Mouse (Mus musculus) midbrain, embryonic 12.5 days (tissue): ENCODE measurements around the gene Exoc6. TPM values are rescaled to one million over a fixed set of nuclear protein-coding genes. Genes with fewer than 3 reads are reported as not detected.

Experiments
- ATAC-seq: fragments of 200-750 bp; cut with Nextera tagmentation; 2 replicates; pipeline ENCODE4 v1.8.0; 2017; ENCODE audit warnings: low read depth, moderate TSS enrichment, moderate library complexity; ENCODE audit not compliant: low FRiP score
- H3K27ac ChIP-seq: fragments of 300-500 bp; sonication (generic); replicated peaks from 2 replicates; pipeline ENCODE4 v1.5.1; 2016; ENCODE audit warnings: mild to moderate bottlenecking
- H3K27me3 ChIP-seq: fragments of 300-500 bp; sonication (generic); 2 replicates; pipeline ENCODE4 v1.6.1; 2016; ENCODE audit warnings: mild to moderate bottlenecking
- H3K36me3 ChIP-seq: fragments of 300-500 bp; sonication (generic); 2 replicates; pipeline ENCODE4 v1.6.1; 2016
- H3K4me1 ChIP-seq: fragments of 300-500 bp; sonication (generic); 2 replicates; pipeline ENCODE4 v1.6.1; 2016
- H3K4me2 ChIP-seq: fragments of 300-500 bp; sonication (generic); replicated peaks from 2 replicates; pipeline ENCODE4 v1.6.1; 2016; ENCODE audit warnings: mild to moderate bottlenecking, moderate library complexity
- H3K4me3 ChIP-seq: fragments of 300-500 bp; sonication (generic); 2 replicates; pipeline ENCODE4 v1.5.1; 2016; ENCODE audit warnings: mild to moderate bottlenecking
- H3K9ac ChIP-seq: fragments of 300-500 bp; sonication (generic); replicated peaks from 2 replicates; pipeline ENCODE4 v1.6.1; 2016; ENCODE audit warnings: mild to moderate bottlenecking, moderate library complexity
- H3K9me3 ChIP-seq: fragments of 300-500 bp; sonication (generic); 2 replicates; pipeline ENCODE4 v1.6.1; 2016; ENCODE audit warnings: mild to moderate bottlenecking
- WGBS: fragments of 180-500 bp; shearing (Covaris S2); methylation state at CpG from one replicate; pipeline ENCODE4 v1.1.7; 2016; 5-methylcytosine and 5-hydroxymethylcytosine counted together
- polyA plus RNA-seq: library from polyadenylated mRNA; unstranded; fragments of >200 nt; fragmentation: Nextera tagmentation; extraction: Ambion mirVana; gene quantifications from 2 replicates; pipeline ENCODE4 v1.2.1, GENCODE M21; 2016

The Exoc6 gene
- polyA plus RNA-seq, 1 experiment from 2014 or later = 8.7 TPM

DNA sequence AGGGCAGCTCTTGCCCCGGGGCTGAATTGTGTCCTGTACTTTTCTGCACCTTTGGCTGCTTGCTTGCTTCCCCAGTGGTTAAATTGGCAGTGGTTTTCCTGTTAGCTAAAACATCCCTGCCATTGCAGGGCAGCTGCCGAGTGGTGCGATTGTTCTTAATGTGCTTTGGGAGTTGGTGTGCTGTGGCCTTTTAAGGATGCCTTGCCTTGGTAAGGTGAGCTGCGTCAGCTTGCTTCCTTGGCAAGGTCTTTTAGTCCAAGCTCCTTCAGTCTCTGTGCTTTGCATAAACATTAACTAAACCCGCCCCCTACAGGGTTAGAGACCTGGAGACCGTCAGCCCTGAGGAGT lies 9.8 kb downstream of the Exoc6 start:
- Histone ChIP-seq H3K27me3 (no peaks in the 10 kb centered on the region), H3K4me3 (no peak overlapping the region), H3K9ac (no peak overlapping the region), H3K27ac (no peak overlapping the region), H3K4me2 (no peak overlapping the region), H3K9me3 (no peaks in the 10 kb centered on the region), H3K4me1 (peaks cover 6% of the 10 kb centered on the region; the same call in 1 of the 2 replicates), H3K36me3 (no peaks in the 10 kb centered on the region)
- WGBS = 25% methylated on average over 6 of the region's 6 CpGs
- no peak for ATAC-seq

DNA sequence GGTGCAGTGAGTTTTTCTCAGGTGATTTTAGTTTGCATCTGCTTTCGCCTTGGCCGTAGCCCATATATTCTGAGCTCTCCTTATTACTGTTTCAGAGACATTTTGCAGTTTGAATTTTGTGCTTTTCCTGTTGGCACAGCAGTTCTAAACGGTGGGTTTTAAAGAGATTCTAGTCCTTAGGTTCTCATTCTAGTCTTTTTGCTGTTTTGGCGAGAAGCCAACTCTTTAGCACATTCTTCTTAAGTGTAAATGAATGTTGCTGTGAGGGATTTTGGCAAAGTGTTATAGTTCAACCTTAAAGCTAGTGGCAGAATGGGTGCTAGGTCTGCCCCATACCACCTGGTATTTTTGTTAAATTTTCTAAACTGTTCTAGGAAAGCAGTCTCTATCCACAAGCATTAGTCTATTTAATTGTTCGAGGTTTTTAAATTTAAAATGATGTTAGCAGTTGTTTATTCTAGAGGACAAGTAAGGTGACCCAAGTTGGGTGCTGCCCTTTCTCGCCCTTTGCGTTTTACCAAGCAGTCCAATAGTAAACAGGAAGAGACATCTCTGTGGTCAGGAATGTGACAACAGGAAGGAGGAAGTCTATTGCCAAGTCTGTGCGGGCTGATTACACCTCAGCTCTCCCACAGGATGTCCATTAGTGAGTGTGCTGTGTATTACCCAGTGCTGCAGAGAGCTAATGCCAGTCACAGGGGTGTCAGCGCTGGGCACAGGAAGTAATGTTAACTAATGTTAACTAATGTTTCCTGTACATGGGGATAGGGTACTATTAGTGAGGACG lies 11.1 kb downstream of the Exoc6 start:
- H3K9me3 ChIP-seq = no peaks in the 10 kb centered on the region
- no peak overlapping the region for H3K9ac ChIP-seq
- H3K4me3 ChIP-seq = no peak overlapping the region
- ATAC-seq = no peak
- no peak overlapping the region for H3K27ac ChIP-seq
- no peaks in the 10 kb centered on the region for H3K27me3 ChIP-seq
- WGBS = 84% methylated on average over 10 of the region's 10 CpGs
- H3K4me1 ChIP-seq = peaks cover 6% of the 10 kb centered on the region; the same call in 1 of the 2 replicates
- no peak overlapping the region for H3K4me2 ChIP-seq
- H3K36me3 ChIP-seq = no peaks in the 10 kb centered on the region

DNA sequence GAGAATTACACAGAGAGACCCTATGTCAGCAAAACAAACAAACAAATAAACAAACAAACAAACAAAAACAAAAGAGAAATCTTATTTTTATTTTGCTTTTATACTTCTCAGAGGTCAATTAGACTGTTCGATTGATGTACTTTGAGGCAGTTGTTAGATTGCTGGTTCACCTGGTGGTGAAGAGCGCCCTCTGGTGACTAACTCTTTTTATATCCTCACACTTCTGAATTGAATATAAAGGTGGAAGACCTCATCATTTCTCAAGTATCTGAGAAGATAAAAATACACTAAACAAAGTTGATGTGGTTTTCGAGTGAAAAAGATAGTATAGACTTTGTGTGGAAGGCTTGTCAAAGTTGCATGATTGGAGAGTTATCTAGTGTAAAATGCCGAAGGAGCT lies 13.5 kb downstream of the Exoc6 start:
- 36% methylated on average over 4 of the region's 4 CpGs for WGBS
- H3K9ac ChIP-seq = no peak overlapping the region
- no peaks in the 10 kb centered on the region for H3K9me3 ChIP-seq
- H3K4me1 ChIP-seq = peaks cover 6% of the 10 kb centered on the region; the same call in 1 of the 2 replicates
- H3K27ac ChIP-seq = no peak overlapping the region
- no peaks in the 10 kb centered on the region; the same call in 1 of the 2 replicates for H3K27me3 ChIP-seq
- no peaks in the 10 kb centered on the region for H3K36me3 ChIP-seq
- no peak overlapping the region for H3K4me2 ChIP-seq
- no peak overlapping the region for H3K4me3 ChIP-seq
- no peak for ATAC-seq

DNA sequence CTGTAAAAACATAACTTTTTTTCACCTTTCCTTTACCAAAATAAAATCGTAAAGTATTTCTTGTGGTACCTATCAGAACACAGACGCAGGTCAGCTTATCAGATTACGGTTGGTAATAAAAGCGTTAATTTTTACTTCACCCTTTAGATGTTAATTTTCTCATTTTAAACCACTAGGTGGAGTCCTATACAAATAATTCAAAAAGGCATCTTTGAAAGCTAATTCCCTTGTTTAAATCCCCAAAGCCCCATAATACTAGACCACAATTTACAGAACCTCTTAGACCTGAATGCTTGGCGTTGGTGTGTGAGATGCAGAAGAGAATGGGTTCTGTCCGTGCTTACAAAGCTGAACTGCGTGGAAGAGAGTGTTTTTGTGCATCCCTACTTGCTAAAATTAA lies 15.6 kb downstream of the Exoc6 start:
- Histone ChIP-seq H3K27ac (no peak overlapping the region), H3K36me3 (no peaks in the 10 kb centered on the region), H3K9me3 (no peaks in the 10 kb centered on the region), H3K27me3 (no peaks in the 10 kb centered on the region; the same call in 1 of the 2 replicates), H3K9ac (no peak overlapping the region), H3K4me1 (peaks cover under 1% of the 10 kb centered on the region; the same call in 1 of the 2 replicates), H3K4me2 (no peak overlapping the region), H3K4me3 (no peak overlapping the region)
- ATAC-seq = no peak
- 55% methylated on average over 7 of the region's 7 CpGs for WGBS

- no peak for ATAC-seq
- H3K4me2 ChIP-seq = no peak overlapping the region
- no peaks in the 10 kb centered on the region for H3K36me3 ChIP-seq
- H3K4me3 ChIP-seq = no peak overlapping the region
- H3K27ac ChIP-seq = no peak overlapping the region
- H3K9ac ChIP-seq = no peak overlapping the region
- 90% methylated on average over 12 of the region's 12 CpGs for WGBS
- H3K4me1 ChIP-seq = peaks cover 4% of the 10 kb centered on the region; the same call in 1 of the 2 replicates
- no peaks in the 10 kb centered on the region for H3K9me3 ChIP-seq
- no peaks in the 10 kb centered on the region; the same call in 1 of the 2 replicates for H3K27me3 ChIP-seq
These were observed 19.1 kb downstream of the Exoc6 start for GRCm38 (mm10) chr19:37569186-37569754.

DNA sequence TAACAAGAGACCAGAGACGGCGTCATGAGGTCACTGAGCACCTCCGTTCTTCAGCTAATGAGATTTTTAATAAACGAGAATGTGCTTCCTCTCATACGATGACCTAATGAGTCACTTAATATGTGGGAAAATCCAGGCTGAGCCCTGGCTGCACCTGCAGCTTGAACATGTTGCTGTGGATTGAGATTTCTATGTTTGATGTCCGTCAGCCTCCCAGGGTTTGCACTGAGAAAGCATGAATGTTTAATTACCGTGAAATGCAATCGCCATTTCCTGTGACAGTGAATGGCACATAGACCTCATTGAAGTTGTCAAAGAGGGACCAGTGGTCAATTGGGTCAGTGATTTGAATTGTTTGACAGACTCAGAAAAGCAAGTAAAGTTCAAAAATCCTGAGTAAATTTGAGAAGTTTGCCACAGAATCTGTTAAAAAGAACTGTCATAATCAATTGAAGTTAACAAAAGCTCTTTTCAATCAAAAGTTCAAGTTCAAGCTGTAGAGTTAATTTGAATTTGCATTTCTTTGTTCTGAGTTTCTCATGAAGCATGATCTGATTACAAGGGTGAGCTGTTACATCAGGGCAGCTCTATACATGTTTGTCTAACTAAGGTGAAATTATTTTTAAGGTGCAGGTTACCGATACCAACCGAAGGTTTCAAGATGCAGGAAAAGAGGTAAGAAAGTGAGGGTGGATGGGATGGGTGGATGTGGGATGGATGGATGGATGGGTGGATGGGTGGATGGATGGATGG lies 20.9 kb downstream of the Exoc6 start:
- no peaks in the 10 kb centered on the region for H3K36me3 ChIP-seq
- no peak overlapping the region for H3K4me2 ChIP-seq
- 58% methylated on average over 10 of the region's 10 CpGs for WGBS
- H3K9ac ChIP-seq = no peak overlapping the region
- H3K4me3 ChIP-seq = no peak overlapping the region
- peaks cover 4% of the 10 kb centered on the region for H3K4me1 ChIP-seq
- H3K27me3 ChIP-seq = no peaks in the 10 kb centered on the region; the same call in 1 of the 2 replicates
- H3K27ac ChIP-seq = no peak overlapping the region
- peak; percentile 47; the same call in 1 of the 2 replicates for ATAC-seq
- H3K9me3 ChIP-seq = no peaks in the 10 kb centered on the region

- 60% methylated on average over 5 of the region's 5 CpGs for whole genome bisulfite sequencing
- Histone ChIP-seq H3K4me2 (no peak overlapping the region), H3K9me3 (no peaks in the 10 kb centered on the region), H3K27ac (no peak overlapping the region), H3K4me3 (no peak overlapping the region), H3K4me1 (peaks cover 8% of the 10 kb centered on the region), H3K27me3 (no peaks in the 10 kb centered on the region), H3K9ac (no peak overlapping the region), H3K36me3 (no peaks in the 10 kb centered on the region)
- ATAC-seq = no peak
These were observed 24.6 kb downstream of the Exoc6 start for GRCm38 (mm10) chr19:37574802-37575201.

DNA sequence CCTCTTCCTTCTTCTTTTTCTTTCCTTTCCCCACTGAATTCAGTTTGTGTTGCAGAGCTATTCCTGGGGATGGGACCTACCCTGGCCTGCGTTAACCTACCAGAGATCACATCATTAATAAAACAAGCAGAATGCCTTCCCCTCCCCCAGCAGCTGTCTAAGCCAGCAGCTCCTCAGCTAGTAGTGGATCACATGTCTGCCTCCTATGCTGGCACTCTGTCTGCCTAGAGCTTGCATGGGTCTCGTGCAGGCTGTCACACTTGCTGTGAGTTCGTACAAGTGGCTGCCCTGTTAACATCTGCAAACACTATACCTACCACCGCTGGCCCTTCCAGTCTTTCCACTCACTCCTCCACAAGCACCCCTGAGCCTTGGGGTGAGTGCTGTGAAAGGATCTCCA lies 29.4 kb downstream of the Exoc6 start:
- H3K36me3 ChIP-seq = no peaks in the 10 kb centered on the region; the same call in 1 of the 2 replicates
- peak; percentile 49 for ATAC-seq
- H3K27ac ChIP-seq = no peak overlapping the region
- H3K27me3 ChIP-seq = no peaks in the 10 kb centered on the region
- H3K9ac ChIP-seq = no peak overlapping the region
- H3K4me2 ChIP-seq = no peak overlapping the region
- 73% methylated on average over 4 of the region's 4 CpGs for WGBS
- H3K4me3 ChIP-seq = no peak overlapping the region
- H3K4me1 ChIP-seq = peaks cover 5% of the 10 kb centered on the region; the same call in 1 of the 2 replicates
- H3K9me3 ChIP-seq = no peaks in the 10 kb centered on the region

DNA sequence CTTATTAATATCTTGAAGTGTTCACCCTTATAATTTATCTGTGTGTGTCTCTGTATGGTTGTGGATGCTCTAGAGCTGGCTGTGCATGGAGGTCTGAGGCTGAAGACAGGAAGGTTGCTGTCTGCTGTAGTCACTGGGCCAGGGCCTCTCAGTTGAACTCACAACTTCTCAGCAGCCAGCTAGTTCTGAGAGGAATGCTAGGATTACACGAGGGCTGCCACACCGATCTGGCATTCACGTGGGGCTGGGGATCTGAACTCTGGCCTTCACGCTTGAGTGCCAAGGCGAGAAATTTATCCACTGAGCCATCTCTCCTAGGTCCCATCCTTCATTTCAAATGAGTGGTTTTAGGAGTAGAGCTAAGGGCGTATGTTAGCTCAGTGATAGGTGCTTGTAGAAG lies 30.2 kb downstream of the Exoc6 start:
- ATAC-seq = no peak
- WGBS = 66% methylated on average over 6 of the region's 6 CpGs
- Histone ChIP-seq H3K4me3 (no peak overlapping the region), H3K27me3 (no peaks in the 10 kb centered on the region), H3K4me1 (0 out of 2 replicates have a peak, but pooled peaks cover 5% of the 10 kb centered on the region), H3K36me3 (no peaks in the 10 kb centered on the region; the same call in 1 of the 2 replicates), H3K27ac (no peak overlapping the region), H3K9me3 (no peaks in the 10 kb centered on the region), H3K4me2 (no peak overlapping the region), H3K9ac (no peak overlapping the region)

DNA sequence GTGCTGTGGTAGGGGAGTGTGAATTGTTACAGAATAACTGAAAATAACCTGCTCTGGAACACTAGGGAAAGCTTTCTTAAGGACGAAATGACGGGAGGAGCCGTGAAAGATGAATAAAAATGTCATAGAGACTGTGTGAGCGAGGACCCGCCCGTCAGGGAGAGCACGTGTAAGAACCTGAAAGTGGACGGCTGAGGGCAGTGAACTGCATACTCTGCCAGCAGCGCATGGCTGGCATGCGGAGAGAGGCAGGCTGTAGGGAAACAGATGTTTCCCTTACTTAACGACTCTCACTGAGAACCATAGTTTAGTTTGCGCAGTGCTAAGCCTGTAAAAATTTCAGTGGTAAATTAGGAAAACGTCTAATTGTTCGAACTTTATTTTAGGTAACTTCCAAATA lies 35.0 kb downstream of the Exoc6 start:
- Histone ChIP-seq H3K4me1 (no peaks in the 10 kb centered on the region), H3K27ac (no peak overlapping the region), H3K36me3 (no peaks in the 10 kb centered on the region; the same call in 1 of the 2 replicates), H3K27me3 (no peaks in the 10 kb centered on the region), H3K9ac (no peak overlapping the region), H3K4me2 (no peak overlapping the region), H3K4me3 (no peak overlapping the region), H3K9me3 (no peaks in the 10 kb centered on the region)
- no peak for ATAC-seq
- 70% methylated on average over 14 of the region's 14 CpGs for WGBS

- WGBS = 85% methylated on average over 8 of the region's 8 CpGs
- Histone ChIP-seq H3K4me1 (no peaks in the 10 kb centered on the region), H3K9ac (no peak overlapping the region), H3K27ac (no peak overlapping the region), H3K27me3 (no peaks in the 10 kb centered on the region), H3K9me3 (no peaks in the 10 kb centered on the region), H3K36me3 (no peaks in the 10 kb centered on the region; the same call in 1 of the 2 replicates), H3K4me2 (no peak overlapping the region), H3K4me3 (no peak overlapping the region)
- ATAC-seq = no peak
These were observed 35.5 kb downstream of the Exoc6 start for GRCm38 (mm10) chr19:37585684-37586083.

DNA sequence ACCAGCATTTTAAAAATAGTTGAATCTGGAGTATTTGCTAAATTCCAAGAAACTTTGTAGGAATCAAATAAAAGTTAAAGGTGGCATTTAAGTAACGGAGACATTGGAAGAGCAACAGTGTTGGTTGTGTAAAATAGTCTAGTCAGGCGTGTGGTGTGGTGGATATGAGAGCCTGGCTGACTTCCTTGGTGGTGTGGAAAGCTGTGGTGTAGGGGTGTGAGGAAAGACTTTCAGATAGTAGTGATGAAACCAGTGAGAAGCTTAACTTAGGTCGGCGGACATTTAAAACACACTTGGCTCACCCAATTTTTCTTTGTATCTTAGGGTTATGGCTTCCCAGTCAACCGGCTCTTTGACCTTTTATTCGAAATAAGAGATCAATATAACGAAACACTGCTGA lies 40.3 kb downstream of the Exoc6 start:
- 95% methylated on average over 7 of the region's 7 CpGs for WGBS
- Histone ChIP-seq H3K9me3 (no peaks in the 10 kb centered on the region), H3K27me3 (no peaks in the 10 kb centered on the region), H3K9ac (no peak overlapping the region), H3K27ac (no peak overlapping the region), H3K36me3 (no peaks in the 10 kb centered on the region), H3K4me1 (no peaks in the 10 kb centered on the region), H3K4me2 (no peak overlapping the region), H3K4me3 (no peak overlapping the region)
- no peak for ATAC-seq
